Mouse (Mus musculus) testis, adult 2 months (tissue): ENCODE results near the gene Zmynd10.

Experiments used
- CTCF ChIP-seq: fragments of 200-500 bp; IDR thresholded peaks from 2 replicates; pipeline ENCODE4 v1.5.1; 2012; ENCODE audit warnings: low read depth, mild to moderate bottlenecking, inconsistent platforms, low read length, moderate library complexity; ENCODE audit not compliant: control insufficient read depth, insufficient read depth, insufficient replicate concordance
- POLR2A ChIP-seq: fragments of 200-500 bp; IDR thresholded peaks from 2 replicates; pipeline ENCODE4 v1.6.1; 2012; ENCODE audit warnings: low read depth, mild to moderate bottlenecking, inconsistent platforms, low read length, moderate library complexity; ENCODE audit not compliant: control insufficient read depth

DNA sequence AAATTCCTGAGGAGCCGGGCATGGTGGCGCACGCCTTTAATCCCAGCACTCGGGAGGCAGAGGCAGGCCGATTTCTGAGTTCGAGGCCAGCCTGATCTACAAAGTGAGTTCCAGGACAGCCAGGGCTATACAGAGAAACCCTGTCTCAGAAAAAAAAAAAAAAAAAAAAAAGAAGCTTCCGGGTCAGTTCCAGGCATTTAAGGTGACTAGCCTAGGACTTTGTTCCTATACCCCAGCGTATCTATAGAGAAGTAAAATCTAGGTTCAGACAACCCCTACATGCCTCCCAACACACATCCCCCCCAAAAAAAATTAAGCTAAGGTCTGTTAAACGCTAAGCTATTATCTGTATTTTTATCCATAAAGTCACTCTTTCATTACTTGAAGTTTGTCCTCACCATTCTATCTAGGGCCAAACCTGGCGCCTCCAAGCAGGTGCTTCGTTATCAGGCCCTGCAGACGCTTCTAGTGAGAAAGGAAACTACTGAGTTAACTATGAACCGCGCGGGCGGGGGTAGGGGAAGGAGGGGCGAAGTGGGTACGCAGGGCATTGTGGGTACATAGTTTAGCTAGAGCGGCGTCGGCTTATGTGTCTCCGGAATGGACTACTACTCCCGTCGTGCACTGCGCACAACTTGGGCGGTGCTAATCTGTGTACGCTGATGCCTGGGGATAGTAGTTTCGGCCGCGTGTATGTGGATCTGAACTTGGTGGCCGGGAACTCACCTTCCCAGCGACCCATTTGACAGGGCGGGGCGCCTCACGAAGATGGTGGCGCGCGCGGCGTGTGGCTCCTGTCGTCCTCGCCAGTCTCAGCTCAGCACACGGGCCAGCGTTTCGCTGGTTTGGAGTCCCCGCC is 40.1 kb downstream of the Zmynd10 start, which contains the start of gene Ifrd2:
- TF ChIP-seq CTCF = no peak
- TF ChIP-seq POLR2A = peak; percentile 44
